Mouse (Mus musculus) C2C12 (cell line): ENCODE measurements at regions not wholly inside any gene's neighbourhood (a gene's known extent, or its start where the extent isn't known, plus 50 kb on each side); places are given as distances from the start of the nearest gene placed in this dataset.

Experiments used
- CEBPB ChIP-seq: IDR thresholded peaks from one replicate; pipeline ENCODE4 v1.6.1; 2011; ENCODE audit warnings: low read depth, mild to moderate bottlenecking, control low read depth, moderate library complexity
- CTCF ChIP-seq: IDR thresholded peaks from one replicate; pipeline ENCODE4 v1.5.1; 2011; ENCODE audit not compliant: control insufficient read depth, insufficient read depth, insufficient read length
- FOSL1 ChIP-seq: IDR thresholded peaks from one replicate; pipeline ENCODE4 v1.8.0; 2011; ENCODE audit warnings: mild to moderate bottlenecking, low read length; ENCODE audit not compliant: poor library complexity, insufficient read depth, severe bottlenecking
- MAX ChIP-seq: IDR thresholded peaks from one replicate; pipeline ENCODE4 v1.6.1; 2011; ENCODE audit warnings: mild to moderate bottlenecking, control low read depth
- MYOD1 ChIP-seq: IDR thresholded peaks from one replicate; pipeline ENCODE4 v1.6.1; 2011; ENCODE audit warnings: low read depth; ENCODE audit not compliant: control insufficient read depth, insufficient read length
- MYOG ChIP-seq: IDR thresholded peaks from one replicate; pipeline ENCODE4 v1.6.1; 2011; ENCODE audit not compliant: control insufficient read depth, insufficient read length; ENCODE audit errors: extremely low read depth
- USF1 ChIP-seq: IDR thresholded peaks from one replicate; pipeline ENCODE4 v1.6.1; 2011; ENCODE audit warnings: low read depth, mild to moderate bottlenecking, control low read depth, moderate library complexity

DNA sequence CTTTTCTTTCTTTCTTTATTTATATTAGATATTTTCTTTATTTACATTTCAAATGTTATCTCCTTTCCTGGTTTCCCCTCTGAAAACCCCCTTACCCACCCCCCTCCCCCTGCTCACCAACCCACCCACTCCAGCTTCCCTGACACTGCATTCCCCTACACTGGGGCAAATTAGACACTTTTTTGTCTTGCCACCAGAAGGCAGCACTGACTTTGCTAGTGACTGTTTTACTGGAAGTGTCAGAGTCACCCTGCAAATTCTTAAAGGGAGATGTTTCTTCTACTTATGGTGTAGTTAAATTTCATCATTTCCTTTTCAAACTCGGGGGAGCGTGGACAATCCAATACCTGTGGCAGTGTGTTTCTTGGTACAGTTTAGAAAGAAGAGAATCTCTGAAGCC is 72.1 kb upstream of the Apob start:
- TF ChIP-seq CTCF (peak; percentile 2), MAX (no peak), USF1 (no peak), CEBPB (no peak), MYOD1 (no peak), FOSL1 (no peak), MYOG (no peak)
